Mouse (Mus musculus): Measurements from ENCODE around the gene Gm10401.

Gm10401 gene

GRCm38 (mm10) chr5:115070457-115070856 is 27.6 kb downstream of the Gm10401 start:
- no peak for DNase-seq (ENCODE audit: low spot score in 2 of 2)

GRCm38 (mm10) chr5:115069611-115070010 is 28.5 kb downstream of the Gm10401 start:
- DNase-seq (ENCODE audit: low spot score in 2 of 2): no peak

GRCm38 (mm10) chr5:115068671-115069421 is 29.2 kb downstream of the Gm10401 start:
- DNase-seq (ENCODE audit: low spot score in 2 of 2): no peak

GRCm38 (mm10) chr5:115066245-115066644 is 31.9 kb downstream of the Gm10401 start:
- DNase-seq (ENCODE audit: low spot score in 2 of 2): no peak

GRCm38 (mm10) chr5:115063391-115063790 is 34.7 kb downstream of the Gm10401 start:
- DNase-seq (ENCODE audit: low spot score in 2 of 2): no peak

- no peak for DNase-seq (ENCODE audit: low spot score in 2 of 2)
These were observed 35.5 kb downstream of the Gm10401 start for GRCm38 (mm10) chr5:115062566-115062965.

GRCm38 (mm10) chr5:115060977-115061376 is 37.1 kb downstream of the Gm10401 start:
- DNase-seq (ENCODE audit: low spot score in 2 of 2): no peak

GRCm38 (mm10) chr5:115060067-115060695 is 37.9 kb downstream of the Gm10401 start:
- no peak for DNase-seq (ENCODE audit: low spot score in 2 of 2)

GRCm38 (mm10) chr5:115058584-115059297 is 39.4 kb downstream of the Gm10401 start:
- DNase-seq (ENCODE audit: low spot score in 2 of 2): no peak

- no peak for DNase-seq (ENCODE audit: low spot score in 2 of 2)
These were observed 40.9 kb downstream of the Gm10401 start for GRCm38 (mm10) chr5:115057153-115057552.

- DNase-seq (ENCODE audit: low spot score in 2 of 2): no peak
These were observed 42.7 kb downstream of the Gm10401 start for GRCm38 (mm10) chr5:115055418-115055817.

- DNase-seq (ENCODE audit: low spot score in 2 of 2): no peak
These were observed 44.2 kb downstream of the Gm10401 start for GRCm38 (mm10) chr5:115053791-115054396.

GRCm38 (mm10) chr5:115052546-115052945 is 45.5 kb downstream of the Gm10401 start:
- no peak for DNase-seq (ENCODE audit: low spot score in 2 of 2)

- DNase-seq (ENCODE audit: low spot score in 2 of 2): no peak
These were observed 47.3 kb downstream of the Gm10401 start for GRCm38 (mm10) chr5:115050776-115051175.

GRCm38 (mm10) chr5:115049692-115050091 is 48.4 kb downstream of the Gm10401 start:
- DNase-seq (ENCODE audit: low spot score in 2 of 2): no peak

Data from right cerebral cortex, postnatal 36 days (tissue).